Mouse (Mus musculus) kidney, adult 2 months (tissue): Measurements from ENCODE around the gene Sec16b. TPM values are rescaled to one million over a fixed set of nuclear protein-coding genes. Genes with fewer than 3 reads are reported as not detected.
A peak's percentile ranks its signal among the peaks of the same experiment; 100 is the strongest.

Experiments used
- DNase-seq: peaks from one replicate; pipeline ENCODE4 v3.0.0; 2021
- H3K27ac ChIP-seq: fragments of 200-500 bp; 2 replicates; pipeline ENCODE4 v1.5.1; 2012; ENCODE audit warnings: low read depth, low read length, control low read depth, inconsistent platforms; ENCODE audit not compliant: insufficient read depth
- H3K27me3 ChIP-seq: fragments of 200-500 bp; replicated peaks from 2 replicates; pipeline ENCODE4 v1.6.1; 2012; ENCODE audit warnings: mild to moderate bottlenecking, moderate library complexity, low read length, inconsistent platforms; ENCODE audit not compliant: control insufficient read depth, insufficient read depth
- H3K36me3 ChIP-seq: fragments of 200-500 bp; 2 replicates; pipeline ENCODE4 v1.6.1; 2012; ENCODE audit warnings: mild to moderate bottlenecking, moderate library complexity, low read length, inconsistent platforms; ENCODE audit not compliant: control insufficient read depth, insufficient read depth
- H3K4me1 ChIP-seq: fragments of 200-500 bp; 2 replicates; pipeline ENCODE4 v1.6.1; 2011; ENCODE audit warnings: low read length; ENCODE audit not compliant: control insufficient read depth, insufficient read depth
- H3K4me3 ChIP-seq: fragments of 200-500 bp; 2 replicates; pipeline ENCODE4 v1.5.1; 2011; ENCODE audit warnings: mild to moderate bottlenecking, low read depth, low read length, control low read depth; ENCODE audit not compliant: insufficient read depth
- CTCF ChIP-seq: fragments of 200-500 bp; conservative IDR thresholded peaks from 2 replicates; pipeline ENCODE4 v1.5.1; 2011; ENCODE audit warnings: low read depth, mild to moderate bottlenecking, control low read depth, low read length, moderate library complexity, mixed read lengths; ENCODE audit not compliant: insufficient read depth, insufficient read length
- POLR2A ChIP-seq: fragments of 200-500 bp; IDR thresholded peaks from one replicate; pipeline ENCODE4 v1.6.1; 2011; ENCODE audit warnings: low read depth, low read length, control low read depth
- WGBS: fragments of 180-500 bp; shearing (Covaris S2); methylation state at CpG from one replicate; pipeline ENCODE4 v1.1.7; 2018; 5-methylcytosine and 5-hydroxymethylcytosine counted together
- polyA plus RNA-seq: library from polyadenylated mRNA; depleted of rRNA; stranded (reverse); fragments of >200 nt; gene quantifications from 2 replicates; pipeline ENCODE4 v1.2.3, GENCODE M21; 2012

Sec16b gene
- polyA plus RNA-seq, 1 experiment, result 2.4 TPM

DNA sequence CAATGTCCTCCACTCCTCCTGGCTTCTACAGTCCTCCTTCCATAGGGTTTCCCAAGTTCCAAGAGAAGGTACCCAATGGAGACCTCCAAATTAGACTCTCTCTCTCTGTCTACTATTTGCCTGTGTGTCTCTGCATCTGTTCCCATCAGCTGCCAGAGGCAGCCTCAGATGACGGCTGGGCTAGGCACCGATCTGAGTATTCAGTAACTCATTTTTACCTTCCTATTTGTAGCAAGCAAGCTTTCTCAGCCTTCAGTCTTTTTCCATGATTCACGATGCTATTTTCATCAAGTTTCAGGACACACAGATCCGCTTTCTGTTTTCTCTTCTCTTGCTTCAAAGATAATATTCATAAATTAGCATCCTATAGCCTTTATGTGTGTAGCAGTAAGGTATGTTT, 22.4 kb upstream of the Sec16b start:
- no peak overlapping the region for H3K4me3 ChIP-seq
- TF ChIP-seq POLR2A, result no peak
- TF ChIP-seq CTCF, result no peak
- DNase-seq, result no peak
- H3K27me3 ChIP-seq, result no peaks in the 10 kb centered on the region
- H3K4me1 ChIP-seq, result no peaks in the 10 kb centered on the region
- no peak overlapping the region for H3K27ac ChIP-seq
- H3K36me3 ChIP-seq, result no peaks in the 10 kb centered on the region
- WGBS, result 89% methylated on average over 4 of the region's 4 CpGs

DNA sequence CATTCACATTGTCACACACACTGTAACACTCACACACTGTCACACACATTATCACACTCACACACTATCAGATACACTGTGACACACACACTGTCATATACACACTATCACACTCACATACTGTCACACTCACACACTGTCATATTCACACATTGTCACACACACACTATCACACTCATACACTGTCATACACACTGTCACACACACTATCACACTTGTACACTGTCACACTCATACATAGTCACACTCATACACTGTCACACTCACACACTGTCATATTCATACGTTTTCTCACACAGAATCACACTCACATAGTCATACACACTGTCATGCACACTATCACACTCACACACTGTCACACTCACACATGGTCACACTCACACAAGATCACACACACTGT, 5.9 kb upstream of the Sec16b start:
- H3K27ac ChIP-seq, result no peak overlapping the region
- 89% methylated on average over 1 of the region's 1 CpGs for WGBS

GRCm38 (mm10) chr1:157501352-157501945, 5.1 kb upstream of the Sec16b start:
- Histone ChIP-seq H3K36me3 (no peaks in the 10 kb centered on the region), H3K4me1 (no peaks in the 10 kb centered on the region), H3K27ac (no peak overlapping the region), H3K4me3 (no peak overlapping the region), H3K27me3 (no peaks in the 10 kb centered on the region)
- DNase-seq, result no peak
- 92% methylated on average over 6 of the region's 6 CpGs for WGBS
- no peak for TF ChIP-seq POLR2A
- TF ChIP-seq CTCF, result no peak

More for the DNA sequence above, 5.9 kb upstream of the Sec16b start:
- TF ChIP-seq POLR2A, result no peak
- TF ChIP-seq CTCF, result no peak
- Histone ChIP-seq H3K36me3 (no peaks in the 10 kb centered on the region), H3K4me3 (no peak overlapping the region), H3K27me3 (no peaks in the 10 kb centered on the region), H3K4me1 (no peaks in the 10 kb centered on the region)
- DNase-seq, result no peak

DNA sequence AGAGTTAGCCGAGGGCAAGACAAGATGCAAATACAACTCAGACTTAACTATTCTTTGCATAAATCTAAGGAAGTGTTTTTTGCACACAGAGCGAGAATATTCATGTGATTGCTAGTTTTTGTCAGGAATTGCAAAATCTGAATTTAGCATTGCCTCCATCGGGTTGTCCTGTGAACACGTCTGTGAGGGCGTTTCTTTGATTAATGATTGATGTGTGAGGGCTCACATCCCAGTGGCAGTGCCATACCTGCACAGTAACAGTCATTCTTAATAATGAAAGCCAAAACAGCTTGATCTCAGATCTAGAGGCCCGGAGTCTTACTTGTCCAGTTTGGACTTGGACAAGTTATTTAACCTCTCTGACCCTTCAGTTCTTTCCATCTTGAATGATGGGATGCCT, 3.5 kb upstream of the Sec16b start:
- no peaks in the 10 kb centered on the region for H3K27me3 ChIP-seq
- no peak for TF ChIP-seq CTCF
- TF ChIP-seq POLR2A, result no peak
- WGBS, result 53% methylated on average over 6 of the region's 6 CpGs
- DNase-seq, result peak; percentile 19
- no peak overlapping the region for H3K4me3 ChIP-seq
- no peaks in the 10 kb centered on the region for H3K36me3 ChIP-seq
- no peak overlapping the region for H3K27ac ChIP-seq
- no peaks in the 10 kb centered on the region for H3K4me1 ChIP-seq

GRCm38 (mm10) chr1:157506995-157507595, 567 bp downstream of the Sec16b start:
- no peaks in the 10 kb centered on the region for H3K4me1 ChIP-seq
- 42% methylated on average over 4 of the region's 4 CpGs for WGBS
- H3K27ac ChIP-seq, result no peak overlapping the region
- DNase-seq, result peak; percentile 36
- H3K27me3 ChIP-seq, result no peaks in the 10 kb centered on the region
- no peaks in the 10 kb centered on the region for H3K36me3 ChIP-seq
- TF ChIP-seq CTCF (no peak), POLR2A (no peak)
- H3K4me3 ChIP-seq, result no peak overlapping the region

DNA sequence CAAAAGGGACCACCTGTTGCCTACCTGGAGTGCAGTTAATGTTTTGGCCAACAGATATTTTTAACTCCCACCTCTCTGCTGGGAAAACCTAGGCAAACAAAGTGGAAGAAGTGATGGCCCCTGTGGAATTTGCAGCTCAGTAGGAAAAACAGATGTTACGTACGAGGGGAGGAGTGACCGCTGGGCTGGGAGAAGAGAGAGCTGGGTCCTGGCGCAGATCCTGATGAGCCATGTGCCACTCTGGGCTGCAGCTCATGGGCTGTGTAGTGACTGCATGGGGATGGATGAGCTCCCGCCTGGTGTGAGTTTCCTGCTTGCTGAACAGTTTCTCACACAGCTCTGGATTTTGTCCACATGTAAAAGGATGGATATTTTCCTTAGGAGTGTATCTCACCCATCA, 1.3 kb downstream of the Sec16b start:
- Histone ChIP-seq H3K4me1 (no peaks in the 10 kb centered on the region), H3K36me3 (no peaks in the 10 kb centered on the region), H3K4me3 (no peak overlapping the region), H3K27ac (no peak overlapping the region), H3K27me3 (no peaks in the 10 kb centered on the region)
- TF ChIP-seq POLR2A (no peak), CTCF (no peak)
- 72% methylated on average over 5 of the region's 5 CpGs for WGBS
- peak; percentile 4 for DNase-seq

- H3K4me3 ChIP-seq, result no peak overlapping the region
- no peaks in the 10 kb centered on the region for H3K27me3 ChIP-seq
- H3K36me3 ChIP-seq, result no peaks in the 10 kb centered on the region
- H3K4me1 ChIP-seq, result no peaks in the 10 kb centered on the region
- DNase-seq, result no peak
- 83% methylated on average over 11 of the region's 11 CpGs for WGBS
- TF ChIP-seq POLR2A (no peak), CTCF (no peak)
- H3K27ac ChIP-seq, result no peak overlapping the region
These were observed 6.3 kb downstream of the Sec16b start for GRCm38 (mm10) chr1:157512690-157513448.
